Mouse (Mus musculus): Measurements from ENCODE around the gene Ang. TPM values are rescaled to one million over a fixed set of nuclear protein-coding genes. Genes with fewer than 3 reads are reported as not detected.

Ang gene
- polyA plus RNA-seq, 1 experiment from 2014 or later: 2.8 TPM

GRCm38 (mm10) chr14:51129624-51129975 lies 38.6 kb downstream of the Ang start:
- Histone ChIP-seq H3K9ac (ENCODE audit: low read depth, low read length) (no peak overlapping the region), H3K27me3 (ENCODE audit: control insufficient read depth, insufficient read depth, low read length) (no peaks in the 10 kb centered on the region), H3K4me3 (ENCODE audit: low read depth, low read length) (no peak overlapping the region), H3K27ac (ENCODE audit: low read depth, low read length) (no peak overlapping the region), H3K4me1 (replicated peaks; ENCODE audit: control insufficient read depth, insufficient read depth, low read length) (no peaks in the 10 kb centered on the region), H3K36me3 (ENCODE audit: control insufficient read depth, insufficient read depth, low read length) (no peaks in the 10 kb centered on the region), H3K4me2 (replicated peaks; ENCODE audit: low read depth, low read length) (no peak overlapping the region), H3K9me3 (ENCODE audit: control insufficient read depth, low read length) (no peaks in the 10 kb centered on the region)
- WGBS: 83% methylated on average over 4 of the region's 4 CpGs
- ATAC-seq (ENCODE audit: low FRiP score): no peak
- no peak for DNase-seq (ENCODE audit: low spot score)

- H3K27ac ChIP-seq (ENCODE audit: low read depth, low read length): no peak overlapping the region
- 90% methylated on average over 9 of the region's 9 CpGs for WGBS
- H3K4me3 ChIP-seq (ENCODE audit: low read depth, low read length): no peak overlapping the region
- ATAC-seq (ENCODE audit: low FRiP score) (no peak), DNase-seq (ENCODE audit: low spot score) (no peak)
- H3K36me3 ChIP-seq (ENCODE audit: control insufficient read depth, insufficient read depth, low read length): no peaks in the 10 kb centered on the region
- H3K4me1 ChIP-seq (replicated peaks; ENCODE audit: control insufficient read depth, insufficient read depth, low read length): no peaks in the 10 kb centered on the region
- H3K9ac ChIP-seq (ENCODE audit: low read depth, low read length): no peak overlapping the region
- no peaks in the 10 kb centered on the region for H3K27me3 ChIP-seq (ENCODE audit: control insufficient read depth, insufficient read depth, low read length)
- no peak overlapping the region for H3K4me2 ChIP-seq (replicated peaks; ENCODE audit: low read depth, low read length)
- H3K9me3 ChIP-seq (ENCODE audit: control insufficient read depth, low read length): no peaks in the 10 kb centered on the region
Observed at GRCm38 (mm10) chr14:51130315-51130940, 39.5 kb downstream of the Ang start.

- no peak overlapping the region for H3K4me3 ChIP-seq (ENCODE audit: low read depth, low read length)
- H3K36me3 ChIP-seq (ENCODE audit: control insufficient read depth, insufficient read depth, low read length): no peaks in the 10 kb centered on the region
- WGBS: 81% methylated on average over 7 of the region's 7 CpGs
- no peaks in the 10 kb centered on the region for H3K9me3 ChIP-seq (ENCODE audit: control insufficient read depth, low read length)
- no peak for DNase-seq (ENCODE audit: low spot score)
- no peak overlapping the region for H3K27ac ChIP-seq (ENCODE audit: low read depth, low read length)
- no peaks in the 10 kb centered on the region for H3K27me3 ChIP-seq (ENCODE audit: control insufficient read depth, insufficient read depth, low read length)
- ATAC-seq (ENCODE audit: low FRiP score): no peak
- no peaks in the 10 kb centered on the region for H3K4me1 ChIP-seq (replicated peaks; ENCODE audit: control insufficient read depth, insufficient read depth, low read length)
- H3K9ac ChIP-seq (ENCODE audit: low read depth, low read length): no peak overlapping the region
- H3K4me2 ChIP-seq (replicated peaks; ENCODE audit: low read depth, low read length): no peak overlapping the region
Observed at GRCm38 (mm10) chr14:51131086-51131815, 40.3 kb downstream of the Ang start.

GRCm38 (mm10) chr14:51132372-51132771 lies 41.4 kb downstream of the Ang start:
- Histone ChIP-seq H3K4me3 (ENCODE audit: low read depth, low read length) (no peak overlapping the region), H3K4me2 (replicated peaks; ENCODE audit: low read depth, low read length) (no peak overlapping the region), H3K27me3 (ENCODE audit: control insufficient read depth, insufficient read depth, low read length) (no peaks in the 10 kb centered on the region), H3K36me3 (ENCODE audit: control insufficient read depth, insufficient read depth, low read length) (no peaks in the 10 kb centered on the region), H3K9ac (ENCODE audit: low read depth, low read length) (no peak overlapping the region), H3K27ac (ENCODE audit: low read depth, low read length) (no peak overlapping the region), H3K9me3 (ENCODE audit: control insufficient read depth, low read length) (no peaks in the 10 kb centered on the region), H3K4me1 (replicated peaks; ENCODE audit: control insufficient read depth, insufficient read depth, low read length) (no peaks in the 10 kb centered on the region)
- DNase-seq (ENCODE audit: low spot score): no peak
- 87% methylated on average over 4 of the region's 4 CpGs for WGBS
- ATAC-seq (ENCODE audit: low FRiP score): no peak

DNA sequence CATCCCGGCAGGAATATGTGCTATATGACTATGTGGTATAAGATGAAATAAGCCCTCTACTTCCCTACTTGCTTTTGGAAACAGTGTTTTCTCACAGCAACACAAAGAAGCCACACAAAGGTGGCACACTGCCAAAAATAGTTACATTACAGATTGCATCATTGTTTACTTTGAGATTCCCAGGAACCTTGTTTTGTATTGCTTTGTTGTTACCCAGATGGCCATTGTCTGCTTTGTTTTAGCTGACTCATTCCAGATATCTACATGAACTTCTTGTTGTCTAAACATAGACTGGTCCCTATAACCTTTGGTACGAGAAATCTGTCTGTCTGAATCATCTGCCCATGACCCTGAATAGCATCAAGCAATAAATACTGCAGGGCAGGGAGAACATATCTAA lies 49.4 kb downstream of the Ang start:
- no peak overlapping the region for H3K9ac ChIP-seq (ENCODE audit: low read depth, low read length)
- ATAC-seq (ENCODE audit: low FRiP score) (no peak), DNase-seq (ENCODE audit: low spot score) (no peak)
- H3K4me3 ChIP-seq (ENCODE audit: low read depth, low read length): no peak overlapping the region
- no peaks in the 10 kb centered on the region for H3K36me3 ChIP-seq (ENCODE audit: control insufficient read depth, insufficient read depth, low read length)
- WGBS: 83% methylated on average over 2 of the region's 2 CpGs
- no peaks in the 10 kb centered on the region for H3K9me3 ChIP-seq (ENCODE audit: control insufficient read depth, low read length)
- H3K27me3 ChIP-seq (ENCODE audit: control insufficient read depth, insufficient read depth, low read length): no peaks in the 10 kb centered on the region
- H3K4me2 ChIP-seq (replicated peaks; ENCODE audit: low read depth, low read length): no peak overlapping the region
- no peak overlapping the region for H3K27ac ChIP-seq (ENCODE audit: low read depth, low read length)
- no peaks in the 10 kb centered on the region for H3K4me1 ChIP-seq (replicated peaks; ENCODE audit: control insufficient read depth, insufficient read depth, low read length)

- Histone ChIP-seq H3K27ac (ENCODE audit: low read depth, low read length) (no peak overlapping the region), H3K4me1 (replicated peaks; ENCODE audit: control insufficient read depth, insufficient read depth, low read length) (no peaks in the 10 kb centered on the region), H3K36me3 (ENCODE audit: control insufficient read depth, insufficient read depth, low read length) (no peaks in the 10 kb centered on the region), H3K27me3 (ENCODE audit: control insufficient read depth, insufficient read depth, low read length) (no peaks in the 10 kb centered on the region), H3K9ac (ENCODE audit: low read depth, low read length) (no peak overlapping the region), H3K4me3 (ENCODE audit: low read depth, low read length) (no peak overlapping the region), H3K4me2 (replicated peaks; ENCODE audit: low read depth, low read length) (no peak overlapping the region), H3K9me3 (ENCODE audit: control insufficient read depth, low read length) (no peaks in the 10 kb centered on the region)
- DNase-seq (ENCODE audit: low spot score) (no peak), ATAC-seq (ENCODE audit: low FRiP score) (no peak)
- 86% methylated on average over 4 of the region's 4 CpGs for WGBS
Observed at GRCm38 (mm10) chr14:51142119-51142518, 51.2 kb downstream of the Ang start.

DNA sequence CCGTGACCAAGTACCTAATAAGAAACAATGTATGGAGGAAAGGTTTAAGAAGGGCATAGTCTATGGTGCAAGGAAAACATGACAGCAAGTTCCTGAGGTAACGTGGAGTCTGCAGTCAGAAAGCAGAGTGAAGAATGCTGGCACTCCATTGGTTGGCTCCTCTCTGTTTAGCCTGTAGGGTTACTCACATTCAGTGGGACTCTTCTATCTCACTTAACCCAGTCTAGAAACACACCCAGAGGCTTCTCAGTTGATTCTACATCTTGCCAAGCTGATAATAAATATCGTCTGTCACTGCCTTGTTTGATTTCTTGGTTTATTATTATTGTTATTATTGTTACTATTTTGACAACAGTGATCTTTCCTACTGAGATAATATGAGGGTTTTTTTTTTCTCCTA lies 51.6 kb downstream of the Ang start:
- 80% methylated on average over 3 of the region's 3 CpGs for WGBS
- Histone ChIP-seq H3K4me3 (ENCODE audit: low read depth, low read length) (no peak overlapping the region), H3K4me1 (replicated peaks; ENCODE audit: control insufficient read depth, insufficient read depth, low read length) (no peaks in the 10 kb centered on the region), H3K9ac (ENCODE audit: low read depth, low read length) (no peak overlapping the region), H3K4me2 (replicated peaks; ENCODE audit: low read depth, low read length) (no peak overlapping the region), H3K9me3 (ENCODE audit: control insufficient read depth, low read length) (no peaks in the 10 kb centered on the region), H3K27me3 (ENCODE audit: control insufficient read depth, insufficient read depth, low read length) (no peaks in the 10 kb centered on the region), H3K36me3 (ENCODE audit: control insufficient read depth, insufficient read depth, low read length) (no peaks in the 10 kb centered on the region), H3K27ac (ENCODE audit: low read depth, low read length) (no peak overlapping the region)
- DNase-seq (ENCODE audit: low spot score): no peak
- ATAC-seq (ENCODE audit: low FRiP score): no peak

- Histone ChIP-seq H3K4me1 (replicated peaks; ENCODE audit: control insufficient read depth, insufficient read depth, low read length) (no peaks in the 10 kb centered on the region), H3K9me3 (ENCODE audit: control insufficient read depth, low read length) (no peaks in the 10 kb centered on the region), H3K27ac (ENCODE audit: low read depth, low read length) (no peak overlapping the region), H3K27me3 (ENCODE audit: control insufficient read depth, insufficient read depth, low read length) (no peaks in the 10 kb centered on the region), H3K36me3 (ENCODE audit: control insufficient read depth, insufficient read depth, low read length) (no peaks in the 10 kb centered on the region), H3K9ac (ENCODE audit: low read depth, low read length) (no peak overlapping the region), H3K4me3 (ENCODE audit: low read depth, low read length) (no peak overlapping the region), H3K4me2 (replicated peaks; ENCODE audit: low read depth, low read length) (no peak overlapping the region)
- 89% methylated on average over 4 of the region's 4 CpGs for WGBS
- ATAC-seq (ENCODE audit: low FRiP score) (no peak), DNase-seq (ENCODE audit: low spot score) (no peak)
Observed at GRCm38 (mm10) chr14:51143287-51143686, 52.3 kb downstream of the Ang start.

GRCm38 (mm10) chr14:51143937-51144336 lies 53.0 kb downstream of the Ang start:
- Histone ChIP-seq H3K4me2 (replicated peaks; ENCODE audit: low read depth, low read length) (no peak overlapping the region), H3K9me3 (ENCODE audit: control insufficient read depth, low read length) (no peaks in the 10 kb centered on the region), H3K9ac (ENCODE audit: low read depth, low read length) (no peak overlapping the region), H3K27ac (ENCODE audit: low read depth, low read length) (no peak overlapping the region), H3K36me3 (ENCODE audit: control insufficient read depth, insufficient read depth, low read length) (no peaks in the 10 kb centered on the region), H3K4me3 (ENCODE audit: low read depth, low read length) (no peak overlapping the region), H3K27me3 (ENCODE audit: control insufficient read depth, insufficient read depth, low read length) (no peaks in the 10 kb centered on the region), H3K4me1 (replicated peaks; ENCODE audit: control insufficient read depth, insufficient read depth, low read length) (no peaks in the 10 kb centered on the region)
- WGBS: 87% methylated on average over 2 of the region's 2 CpGs
- no peak for DNase-seq (ENCODE audit: low spot score)
- no peak for ATAC-seq (ENCODE audit: low FRiP score)

All from hindbrain, embryonic 11.5 days (tissue).